Mouse (Mus musculus): Measurements from ENCODE around the gene Atp1b1. TPM values are rescaled to one million over a fixed set of nuclear protein-coding genes. Genes with fewer than 3 reads are reported as not detected.

The Atp1b1 gene
- total RNA-seq, 2 experiments from 2014 or later: 179 to 280 TPM

GRCm38 (mm10) chr1:164467406-164467805 is 9.3 kb upstream of the Atp1b1 start:
- no peak for DNase-seq (ENCODE audit: low spot score)

DNA sequence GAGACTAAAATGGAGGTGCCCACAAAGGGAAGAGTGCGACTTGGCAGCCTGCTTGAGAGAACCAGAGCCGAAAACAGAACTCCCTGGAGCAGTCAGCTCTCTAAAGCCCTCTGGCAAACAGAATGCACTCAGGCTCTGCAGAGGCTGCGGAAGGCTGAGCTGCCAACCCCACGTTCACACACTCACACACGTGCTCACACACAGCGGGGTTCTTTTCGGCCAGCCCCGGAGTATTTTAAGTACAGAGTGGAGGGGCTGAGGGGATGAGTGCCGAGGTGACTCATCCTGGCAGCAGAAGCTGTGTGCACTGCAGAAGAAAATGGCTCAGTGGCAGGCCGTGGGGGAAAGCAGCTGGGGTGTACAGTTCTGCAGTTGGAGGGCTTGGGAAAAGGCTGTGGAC is 3.6 kb upstream of the Atp1b1 start:
- DNase-seq (ENCODE audit: low spot score): peak; percentile 46

GRCm38 (mm10) chr1:164460921-164461697 is 3.0 kb upstream of the Atp1b1 start:
- no peak for DNase-seq (ENCODE audit: low spot score)

- no peak for DNase-seq (ENCODE audit: low spot score)
These were observed 1.2 kb upstream of the Atp1b1 start for GRCm38 (mm10) chr1:164459127-164459905.

GRCm38 (mm10) chr1:164458621-164459051 is 481 bp upstream of the Atp1b1 start:
- peak; percentile 40 for DNase-seq (ENCODE audit: low spot score)

DNA sequence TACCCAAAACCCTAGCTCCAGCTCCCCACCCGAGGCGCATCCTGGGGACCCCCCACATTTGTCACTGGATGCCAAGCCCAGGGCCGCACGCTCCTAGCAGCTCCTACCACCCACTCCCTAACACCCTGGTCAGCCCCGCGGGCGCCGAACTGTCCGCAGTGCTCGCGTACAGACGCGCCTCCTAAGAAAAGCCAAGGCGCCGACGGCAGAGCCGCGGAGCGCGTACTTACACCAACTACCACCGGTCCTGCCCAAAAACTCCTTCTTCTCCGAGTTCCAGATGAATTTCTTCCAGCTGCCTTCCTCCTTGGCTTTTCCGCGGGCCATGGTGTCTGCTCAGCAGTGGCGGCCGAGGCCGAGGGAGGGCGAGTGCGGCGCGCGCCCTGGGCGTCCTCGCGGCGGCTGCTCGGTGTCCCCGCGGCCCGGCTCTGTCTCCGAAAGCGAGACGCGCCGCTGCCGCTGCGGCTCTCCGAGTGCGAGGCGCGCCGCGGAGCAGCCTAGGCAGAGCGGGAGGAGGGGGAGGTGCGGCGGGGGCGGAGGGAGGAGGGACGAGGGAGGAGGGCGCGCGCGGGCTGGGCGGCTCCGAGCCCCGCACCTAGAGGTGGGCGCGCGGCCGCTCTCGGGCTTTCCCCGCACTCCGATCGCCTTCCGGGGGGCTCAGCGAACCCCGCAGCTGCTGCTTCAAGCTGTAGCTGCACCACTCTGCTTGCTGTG is 467 bp downstream of the Atp1b1 start:
- no peak for DNase-seq (ENCODE audit: low spot score)

GRCm38 (mm10) chr1:164456731-164457130 is 1.4 kb downstream of the Atp1b1 start:
- no peak for DNase-seq (ENCODE audit: low spot score)

DNA sequence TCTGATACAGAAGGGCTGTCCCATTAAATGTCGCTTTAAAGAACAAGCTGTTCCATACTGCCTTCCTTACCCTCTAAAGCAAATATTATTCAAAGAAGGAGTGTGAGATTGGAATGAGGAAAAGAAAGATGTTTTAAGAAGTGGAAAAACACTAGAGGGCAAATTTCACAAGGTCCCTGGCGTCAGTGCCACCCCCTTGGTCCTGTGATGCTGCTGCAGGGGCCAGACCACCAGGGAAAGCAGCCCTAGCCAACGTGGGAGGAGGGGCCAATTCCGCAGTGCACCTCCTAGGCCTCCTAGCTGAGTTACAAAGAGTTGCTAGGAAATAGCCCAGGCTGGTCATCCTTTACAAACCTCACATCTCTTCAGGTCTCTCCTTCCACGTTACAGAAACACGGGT is 2.1 kb downstream of the Atp1b1 start:
- no peak for DNase-seq (ENCODE audit: low spot score)

DNA sequence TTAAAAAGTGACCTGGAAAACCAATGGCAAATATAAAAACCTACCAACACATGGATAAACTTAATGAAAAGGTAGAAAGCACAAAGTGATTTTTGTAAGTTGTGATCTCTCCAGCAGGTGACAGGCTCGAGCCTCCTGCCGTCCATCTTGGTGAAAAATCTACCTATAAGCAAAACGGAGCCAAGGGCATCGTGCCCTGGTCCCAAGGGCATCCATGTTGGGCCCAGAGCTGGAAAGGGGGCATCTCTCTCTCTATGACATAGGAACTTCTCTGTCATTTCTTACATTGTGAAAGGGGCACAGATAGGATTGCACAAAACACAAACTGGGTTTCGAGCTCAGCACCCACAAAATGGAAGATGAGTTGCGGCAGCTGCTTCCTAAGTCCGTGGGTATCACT is 2.5 kb downstream of the Atp1b1 start:
- DNase-seq (ENCODE audit: low spot score): no peak

- no peak for DNase-seq (ENCODE audit: low spot score)
These were observed 3.3 kb downstream of the Atp1b1 start for GRCm38 (mm10) chr1:164454747-164455400.

GRCm38 (mm10) chr1:164453739-164454138 is 4.4 kb downstream of the Atp1b1 start:
- no peak for DNase-seq (ENCODE audit: low spot score)

DNA sequence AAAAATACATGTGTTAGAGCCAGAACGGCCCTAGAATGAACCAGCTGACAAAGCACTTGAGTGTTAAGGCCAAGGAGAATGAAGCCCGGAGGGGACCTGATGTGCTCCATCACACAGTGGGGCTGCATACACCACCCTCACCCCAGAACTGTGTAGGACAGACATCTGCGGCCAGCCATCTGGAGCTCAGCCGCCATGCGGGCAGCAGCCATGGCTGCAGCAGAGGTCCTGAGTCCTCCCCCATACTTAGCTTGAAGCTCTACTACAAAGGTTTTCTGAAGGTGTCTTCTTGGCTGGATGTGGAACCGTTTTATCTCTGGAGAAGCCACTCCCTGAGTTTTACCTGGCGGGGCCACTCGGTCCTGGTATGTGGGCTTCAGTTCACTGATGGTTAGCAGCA is 5.0 kb downstream of the Atp1b1 start:
- DNase-seq (ENCODE audit: low spot score): no peak

GRCm38 (mm10) chr1:164452580-164452979 is 5.6 kb downstream of the Atp1b1 start:
- DNase-seq (ENCODE audit: low spot score): no peak

GRCm38 (mm10) chr1:164451346-164451745 is 6.8 kb downstream of the Atp1b1 start:
- no peak for DNase-seq (ENCODE audit: low spot score)

DNA sequence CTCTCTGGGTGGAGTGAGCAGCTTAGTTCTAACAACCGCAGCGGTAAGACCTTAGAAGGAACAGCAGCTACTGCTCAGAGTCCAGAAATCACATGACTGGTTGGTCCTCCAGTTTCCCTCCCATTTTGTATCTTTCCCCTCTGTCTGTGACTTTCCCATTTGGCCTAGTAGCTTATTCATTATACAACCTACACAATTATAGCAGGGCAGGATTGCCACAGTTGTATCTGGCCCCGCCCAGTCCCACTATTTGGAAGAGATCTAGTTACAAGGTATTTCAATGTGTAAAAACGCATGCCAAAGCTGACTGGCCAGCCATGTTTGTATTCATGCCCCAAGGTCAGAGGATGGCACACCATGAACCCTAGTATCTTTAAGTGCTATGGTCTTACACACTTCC is 7.5 kb downstream of the Atp1b1 start:
- no peak for DNase-seq (ENCODE audit: low spot score)

- DNase-seq (ENCODE audit: low spot score): no peak
These were observed 7.9 kb downstream of the Atp1b1 start for GRCm38 (mm10) chr1:164450231-164450630.

DNA sequence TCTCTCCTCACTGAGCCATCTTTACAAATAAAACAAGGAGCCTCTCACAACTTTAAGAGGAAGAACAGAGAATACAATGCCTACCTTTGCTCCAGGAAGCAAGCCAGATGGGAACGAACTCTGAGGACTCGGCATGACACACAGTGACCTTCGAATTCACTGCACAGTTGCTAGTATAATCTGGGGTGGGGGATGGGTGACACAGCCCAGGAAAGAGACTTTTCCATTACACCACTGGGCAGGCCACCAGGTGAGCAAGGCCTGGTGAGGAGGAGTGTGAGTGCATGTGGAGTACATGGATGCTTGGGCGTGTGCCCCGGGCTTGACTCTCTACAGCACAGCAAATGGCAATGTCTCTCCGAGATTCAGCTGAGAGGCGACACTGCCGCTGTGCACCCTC is 8.5 kb downstream of the Atp1b1 start:
- DNase-seq (ENCODE audit: low spot score): no peak

DNA sequence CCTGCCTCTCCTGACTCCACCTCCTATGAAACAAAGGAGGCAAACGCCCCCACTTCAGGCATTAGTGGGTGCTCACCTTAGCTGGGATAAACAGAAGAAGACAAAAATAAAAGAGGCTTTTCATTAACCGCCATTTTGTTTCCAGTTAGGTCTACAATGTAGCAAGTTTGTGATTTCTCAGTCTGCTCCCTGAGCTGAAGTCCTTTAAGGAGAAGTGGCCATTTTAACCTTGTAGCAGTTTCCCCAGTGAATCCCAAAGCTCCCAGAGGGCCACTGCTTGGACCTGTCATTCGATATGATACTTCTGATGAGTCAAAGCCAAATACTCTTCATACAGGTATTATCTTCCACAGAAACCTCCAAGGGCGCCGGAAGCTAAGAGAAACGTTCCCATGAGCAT is 10.6 kb downstream of the Atp1b1 start:
- no peak for DNase-seq (ENCODE audit: low spot score)

DNA sequence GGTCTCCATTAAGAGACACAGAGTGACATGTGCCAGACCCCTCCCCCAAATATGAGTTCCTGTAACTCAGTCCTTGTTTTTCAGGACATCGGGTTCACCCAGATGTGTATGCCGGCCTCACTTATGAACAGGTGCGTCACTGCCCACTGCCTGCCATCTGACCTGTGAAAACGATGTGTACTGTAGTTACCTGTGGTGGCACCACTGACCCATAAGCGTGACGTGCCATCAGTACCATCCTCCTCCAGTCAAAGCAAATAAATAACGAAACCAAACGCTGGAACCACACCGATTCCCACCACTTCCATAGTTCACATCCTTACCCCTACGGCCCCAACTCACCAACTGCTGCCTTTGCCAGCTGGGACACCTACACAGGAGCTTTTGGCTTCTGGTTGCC is 11.6 kb downstream of the Atp1b1 start:
- DNase-seq (ENCODE audit: low spot score): no peak

DNA sequence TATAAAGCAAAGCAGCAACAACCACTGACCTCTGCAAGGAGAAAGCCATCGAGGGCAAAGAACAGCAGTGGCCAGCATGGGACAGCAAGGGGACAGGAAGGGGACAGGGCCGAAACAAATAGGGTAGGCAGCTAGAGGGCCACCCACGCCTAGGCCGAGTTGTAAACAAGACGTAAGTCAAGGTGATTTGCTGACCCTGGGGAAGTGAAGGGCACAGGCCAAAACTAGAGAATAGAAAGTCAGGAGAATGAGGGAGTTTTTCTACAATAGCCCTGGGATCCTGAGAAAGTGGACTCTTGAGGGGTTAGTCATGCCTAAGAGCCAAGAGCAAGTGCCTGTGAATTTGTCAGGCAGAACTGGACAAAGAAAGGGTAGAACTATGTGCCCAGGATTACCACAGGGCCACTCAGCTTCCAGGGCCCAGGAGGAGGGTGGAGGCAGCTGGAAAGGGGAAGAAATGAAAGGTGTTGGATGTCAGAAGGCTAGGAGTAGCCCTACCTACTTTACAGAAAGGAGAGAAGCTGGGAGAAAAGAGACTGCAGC is 12.5 kb downstream of the Atp1b1 start:
- DNase-seq (ENCODE audit: low spot score): no peak

DNA sequence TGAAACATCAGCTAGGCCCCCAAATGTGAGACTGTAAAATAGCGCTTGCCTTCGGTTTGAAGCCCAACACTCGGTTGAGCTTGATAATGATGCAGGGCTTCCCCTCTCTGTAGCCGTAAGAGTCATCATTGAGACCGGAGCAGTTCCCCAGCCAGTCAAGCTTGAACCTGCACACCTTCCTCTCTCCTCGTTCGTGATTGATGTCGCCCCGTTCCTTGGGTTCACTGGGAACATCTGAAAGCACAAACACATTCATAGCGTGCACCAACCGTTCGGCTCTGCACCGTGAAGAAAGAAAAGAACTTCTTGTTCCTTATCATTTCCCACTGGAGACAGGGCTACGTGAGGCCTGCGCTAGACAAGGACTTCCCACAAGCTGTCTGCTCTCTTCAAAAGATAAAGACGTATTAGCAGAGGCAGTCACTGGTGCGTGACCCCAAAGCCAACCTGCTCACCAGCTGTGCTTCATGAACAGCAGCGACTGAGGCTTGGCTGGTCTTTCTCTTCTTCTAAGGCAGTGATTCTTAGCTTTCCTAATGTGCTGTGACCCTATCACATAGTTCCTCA is 16.7 kb downstream of the Atp1b1 start:
- DNase-seq (ENCODE audit: low spot score): no peak

All from gastrocnemius, adult 18-20 months (tissue).